Comparison of ENCODE assay signal across 8 mouse cellular contexts in the genomic region with DNA sequence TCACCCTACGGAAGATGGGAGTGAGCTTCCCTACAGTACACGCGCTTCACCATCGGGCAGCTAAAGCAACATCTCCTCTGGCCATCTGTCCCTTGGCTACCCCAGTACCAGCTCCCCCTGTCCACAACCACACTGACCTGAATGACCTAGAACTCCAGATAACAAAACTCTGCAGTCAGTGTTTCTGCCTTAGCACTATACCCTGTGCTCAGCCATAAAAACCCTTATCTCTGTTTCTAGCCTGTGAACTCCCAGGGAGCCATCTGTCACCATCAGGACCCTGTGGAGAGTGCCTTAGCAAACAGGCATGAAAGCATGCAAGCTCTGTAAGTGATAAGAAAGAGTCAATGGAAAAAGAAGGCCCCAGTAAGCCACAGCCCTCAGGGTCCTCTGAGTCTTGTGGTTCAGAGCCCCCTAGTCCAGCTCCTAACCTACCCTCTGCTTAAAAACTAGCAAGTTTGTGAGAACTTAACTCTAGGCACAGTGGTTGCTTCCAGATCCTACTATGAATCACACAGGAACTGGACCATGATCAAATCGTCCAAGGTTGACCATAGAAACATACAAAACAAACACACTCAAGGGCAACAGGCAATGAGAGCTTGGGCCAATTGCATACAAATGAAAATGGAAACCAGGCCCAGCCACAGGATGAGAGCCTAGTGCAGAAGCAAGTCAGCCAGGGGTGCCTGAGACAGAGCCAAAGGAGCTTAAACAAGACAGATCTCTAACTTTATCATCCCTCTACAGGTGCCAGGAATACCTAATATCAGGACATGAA. TPM values are rescaled to one million over a fixed set of nuclear protein-coding genes. Genes with fewer than 3 reads are reported as not detected.
DNase-seq lines count a peak whose midpoint lies in the region; ATAC-seq lines count a peak whose summit lies in the region.

No protein-coding gene starts in this region.

- WGBS in hindbrain, embryonic 10.5 days = 83% methylated on average over 5 of the region's 5 CpGs
- WGBS in hindbrain, embryonic 11.5 days = 95% methylated on average over 5 of the region's 5 CpGs
- WGBS in kidney, embryonic 14.5 days = 73% methylated on average over 5 of the region's 5 CpGs
- WGBS in forebrain, embryonic 16.5 days = 94% methylated on average over 5 of the region's 5 CpGs

- H3K4me3 ChIP-seq in hindbrain, embryonic 10.5 days = no peak overlapping the region
- no peak overlapping the region for H3K4me3 ChIP-seq in hindbrain, embryonic 11.5 days (ENCODE audit: low read depth, low read length)
- no peak overlapping the region for H3K4me3 ChIP-seq in kidney, embryonic 14.5 days (ENCODE audit: low read length)
- H3K4me3 ChIP-seq in forebrain, embryonic 16.5 days (replicated peaks; ENCODE audit: low read length) = no peak overlapping the region

- peaks cover 12% of the 10 kb centered on the region for H3K4me1 ChIP-seq in hindbrain, embryonic 10.5 days (replicated peaks)
- H3K4me1 ChIP-seq in hindbrain, embryonic 11.5 days (replicated peaks; ENCODE audit: control insufficient read depth, insufficient read depth, low read length) = no peaks in the 10 kb centered on the region
- peaks cover 41% of the 10 kb centered on the region for H3K4me1 ChIP-seq in kidney, embryonic 14.5 days (ENCODE audit: control insufficient read depth, insufficient read depth, low read length)
- peaks cover 14% of the 10 kb centered on the region for H3K4me1 ChIP-seq in forebrain, embryonic 16.5 days (replicated peaks; ENCODE audit: control insufficient read depth, insufficient read depth, low read length)

- DNase-seq in hindbrain, embryonic 10.5 days (ENCODE audit: low spot score) = no peak
- DNase-seq in hindbrain, embryonic 11.5 days (ENCODE audit: low spot score) = no peak
- peak; percentile 97 for DNase-seq in heart, adult 11 months
- peak; percentile 73 for DNase-seq in lung, postnatal 36 days
- no peak for DNase-seq in layer of hippocampus, postnatal 14 days (ENCODE audit: low spot score in 2 of 2)
- no peak for DNase-seq in B cell, adult 2 months

- H3K36me3 ChIP-seq in hindbrain, embryonic 10.5 days = peaks cover 83% of the 10 kb centered on the region
- no peaks in the 10 kb centered on the region for H3K36me3 ChIP-seq in hindbrain, embryonic 11.5 days (ENCODE audit: control insufficient read depth, insufficient read depth, low read length)
- peaks cover 24% of the 10 kb centered on the region; the same call in 1 of the 2 replicates for H3K36me3 ChIP-seq in kidney, embryonic 14.5 days (ENCODE audit: control insufficient read depth, insufficient read depth, low read length)
- H3K36me3 ChIP-seq in forebrain, embryonic 16.5 days (ENCODE audit: control insufficient read depth, insufficient read depth) = peaks cover 4% of the 10 kb centered on the region

- H3K27me3 ChIP-seq in hindbrain, embryonic 10.5 days (ENCODE audit: insufficient read depth, poor library complexity, severe bottlenecking) = no peaks in the 10 kb centered on the region
- H3K27me3 ChIP-seq in hindbrain, embryonic 11.5 days (ENCODE audit: control insufficient read depth, insufficient read depth, low read length) = no peaks in the 10 kb centered on the region
- no peaks in the 10 kb centered on the region for H3K27me3 ChIP-seq in kidney, embryonic 14.5 days (ENCODE audit: control insufficient read depth, insufficient read depth, low read length)
- no peaks in the 10 kb centered on the region for H3K27me3 ChIP-seq in forebrain, embryonic 16.5 days (replicated peaks; ENCODE audit: control insufficient read depth, insufficient read depth, low read length)

- no peak for ATAC-seq in hindbrain, embryonic 11.5 days (ENCODE audit: low FRiP score)
- no peak for ATAC-seq in kidney, embryonic 14.5 days (ENCODE audit: low FRiP score, low TSS enrichment)
- no peak for ATAC-seq in forebrain, embryonic 16.5 days

- H3K9ac ChIP-seq in hindbrain, embryonic 11.5 days (ENCODE audit: low read depth, low read length) = no peak overlapping the region
- H3K9ac ChIP-seq in kidney, embryonic 14.5 days (ENCODE audit: low read depth, low read length) = no peak overlapping the region
- no peak overlapping the region for H3K9ac ChIP-seq in forebrain, embryonic 16.5 days (replicated peaks; ENCODE audit: low read depth, low read length)

- no peak overlapping the region for H3K4me2 ChIP-seq in hindbrain, embryonic 11.5 days (replicated peaks; ENCODE audit: low read depth, low read length)
- no peak overlapping the region for H3K4me2 ChIP-seq in kidney, embryonic 14.5 days (replicated peaks; ENCODE audit: low read depth, low read length)
- H3K4me2 ChIP-seq in forebrain, embryonic 16.5 days (ENCODE audit: low read length) = no peak overlapping the region

- H3K27ac ChIP-seq in hindbrain, embryonic 10.5 days = peak overlapping the region; percentile 29; the same call in 1 of the 2 replicates
- no peak overlapping the region for H3K27ac ChIP-seq in hindbrain, embryonic 11.5 days (ENCODE audit: low read depth, low read length)
- peak overlapping the region; percentile 91 for H3K27ac ChIP-seq in kidney, embryonic 14.5 days (ENCODE audit: low read depth, low read length)
- no peak overlapping the region; the same call in 1 of the 2 replicates for H3K27ac ChIP-seq in forebrain, embryonic 16.5 days (ENCODE audit: low read length)

- H3K9me3 ChIP-seq in hindbrain, embryonic 10.5 days = no peaks in the 10 kb centered on the region
- no peaks in the 10 kb centered on the region for H3K9me3 ChIP-seq in hindbrain, embryonic 11.5 days (ENCODE audit: control insufficient read depth, low read length)
- no peaks in the 10 kb centered on the region for H3K9me3 ChIP-seq in kidney, embryonic 14.5 days (ENCODE audit: control insufficient read depth, low read length)
- no peaks in the 10 kb centered on the region for H3K9me3 ChIP-seq in forebrain, embryonic 16.5 days (ENCODE audit: control insufficient read depth, low read length)

RNA-seq across cellular contexts. Expression of gene Igf2r, which starts 45.3 kb away (rescaled TPM):
- 17.3 and 20.8 TPM in 2 replicates for polyA plus RNA-seq in hindbrain, embryonic 10.5 days (2016; fragmentation: Nextera tagmentation; extraction: Ambion mirVana)
- polyA plus RNA-seq in hindbrain, embryonic 11.5 days (2014; fragmentation: Nextera tagmentation; extraction: Ambion mirVana) = 16.9 and 18.7 TPM in 2 replicates
- 20.7 and 37.8 TPM in 2 replicates for polyA plus RNA-seq in kidney, embryonic 14.5 days (2014; fragmentation: Nextera tagmentation; extraction: Ambion mirVana)
- polyA plus RNA-seq in forebrain, embryonic 16.5 days (2015; fragmentation: Nextera tagmentation; extraction: Ambion mirVana) = 11.9 TPM in 2 replicates
- total RNA-seq in layer of hippocampus, postnatal 14 days (2021) = 10 to 100 TPM; 28.1 TPM

RNA-seq across cellular contexts. Expression of gene Slc22a1, which starts 48.5 kb away (rescaled TPM):
- polyA plus RNA-seq in hindbrain, embryonic 10.5 days (2016; fragmentation: Nextera tagmentation; extraction: Ambion mirVana) = not detected in 2 replicates
- polyA plus RNA-seq in hindbrain, embryonic 11.5 days (2014; fragmentation: Nextera tagmentation; extraction: Ambion mirVana) = not detected in 2 replicates
- polyA plus RNA-seq in kidney, embryonic 14.5 days (2014; fragmentation: Nextera tagmentation; extraction: Ambion mirVana) = 0.63 and 1.2 TPM in 2 replicates
- polyA plus RNA-seq in forebrain, embryonic 16.5 days (2015; fragmentation: Nextera tagmentation; extraction: Ambion mirVana) = not detected in 2 replicates
- not detected for total RNA-seq in layer of hippocampus, postnatal 14 days (2021)

Comparison
In these comparisons a context has a peak if more than half of its experiments do, and no peak if none do; other contexts are left out.
1. H3K27ac ChIP-seq: peak in hindbrain, embryonic 10.5 days (single experiment) and kidney, embryonic 14.5 days (single experiment); none in hindbrain, embryonic 11.5 days (single experiment) and forebrain, embryonic 16.5 days (single experiment).
2. DNase-seq: peak in heart, adult 11 months (single experiment) and lung, postnatal 36 days (single experiment); none in hindbrain, embryonic 10.5 days (single experiment), hindbrain, embryonic 11.5 days (single experiment), layer of hippocampus, postnatal 14 days (0 of 2) and B cell, adult 2 months (0 of 2).